Mouse (Mus musculus) intestine, embryonic 14.5 days (tissue): ENCODE data around the gene Zan. TPM values are rescaled to one million over a fixed set of nuclear protein-coding genes. Genes with fewer than 3 reads are reported as not detected.
A peak's percentile ranks its signal among the peaks of the same experiment; 100 is the strongest.

Experiments
- ATAC-seq: fragments of 200-750 bp; cut with Nextera tagmentation; replicated peaks from 2 replicates; pipeline ENCODE4 v1.8.0; 2017; ENCODE audit warnings: low read depth, moderate number of reproducible peaks, moderate TSS enrichment, moderate library complexity; ENCODE audit not compliant: low FRiP score, low TSS enrichment
- DNase-seq: peaks from one replicate; pipeline ENCODE4 v3.0.0-alpha.2; 2018; ENCODE audit warnings: low spot score
- H3K27ac ChIP-seq: fragments of 300-500 bp; sonication (generic); 2 replicates; pipeline ENCODE4 v1.5.1; 2014; ENCODE audit warnings: low read depth, mild to moderate bottlenecking, control low read depth
- H3K27me3 ChIP-seq: fragments of 300-500 bp; sonication (generic); replicated peaks from 2 replicates; pipeline ENCODE4 v1.6.1; 2014; ENCODE audit warnings: low read length, control low read depth; ENCODE audit not compliant: control insufficient read depth, insufficient read depth
- H3K36me3 ChIP-seq: fragments of 300-500 bp; sonication (generic); 2 replicates; pipeline ENCODE4 v1.6.1; 2014; ENCODE audit warnings: low read length, control low read depth; ENCODE audit not compliant: control insufficient read depth, insufficient read depth
- H3K4me1 ChIP-seq: fragments of 300-500 bp; sonication (generic); replicated peaks from 2 replicates; pipeline ENCODE4 v1.6.1; 2014; ENCODE audit warnings: low read length, control low read depth, mixed read lengths; ENCODE audit not compliant: control insufficient read depth, insufficient read depth
- H3K4me2 ChIP-seq: fragments of 300-500 bp; sonication (generic); 2 replicates; pipeline ENCODE4 v1.6.1; 2014; ENCODE audit warnings: low read length
- H3K4me3 ChIP-seq: fragments of 300-500 bp; sonication (generic); 2 replicates; pipeline ENCODE4 v1.5.1; 2014; ENCODE audit warnings: low read depth, low read length, control low read depth, mixed read lengths
- H3K9ac ChIP-seq: fragments of 300-500 bp; sonication (generic); 2 replicates; pipeline ENCODE4 v1.6.1; 2014; ENCODE audit warnings: mild to moderate bottlenecking, low read length
- H3K9me3 ChIP-seq: fragments of 300-500 bp; sonication (generic); 2 replicates; pipeline ENCODE4 v1.6.1; 2016; ENCODE audit warnings: low read length, control low read depth; ENCODE audit not compliant: control insufficient read depth
- WGBS: fragments of 180-500 bp; shearing (Covaris S2); extraction: QIAGEN DNeasy Blood & Tissue Kit; methylation state at CpG from one replicate; pipeline ENCODE4 v1.1.7; 2014; 5-methylcytosine and 5-hydroxymethylcytosine counted together
- polyA plus RNA-seq: library from polyadenylated mRNA; unstranded; fragments of >200 nt; fragmentation: Nextera tagmentation; extraction: Ambion mirVana; gene quantifications from 2 replicates; pipeline ENCODE4 v1.2.1, GENCODE M21; 2014

Zan gene
- polyA plus RNA-seq, 1 experiment from 2014 or later, result 0.93 TPM

GRCm38 (mm10) chr5:137349384-137350204, 127.3 kb downstream of the Zan start, which contains the start of gene Ephb4:
Ephb4 (plus strand) TSS chr5:137350109.
- Histone ChIP-seq H3K4me3 (peak within 1 kb of the TSS; percentile 88), H3K27ac (peak within 1 kb of the TSS; percentile 91), H3K27me3 (no peaks in the 10 kb centered on the region), H3K4me1 (peaks cover 23% of the 10 kb centered on the region), H3K9ac (peak within 1 kb of the TSS; percentile 92), H3K9me3 (no peaks in the 10 kb centered on the region), H3K4me2 (peak within 1 kb of the TSS; percentile 97), H3K36me3 (peaks cover 12% of the 10 kb centered on the region)
- 1% methylated on average over 32 of the region's 32 CpGs for WGBS
- ATAC-seq (peak; percentile 95), DNase-seq (peak; percentile 96)

GRCm38 (mm10) chr5:137348482-137349383, 128.1 kb downstream of the Zan start:
- 2% methylated on average over 33 of the region's 33 CpGs for WGBS
- Histone ChIP-seq H3K27ac (peak overlapping the region; percentile 66), H3K36me3 (peaks cover 3% of the 10 kb centered on the region), H3K9ac (peak overlapping the region; percentile 57), H3K4me3 (peak overlapping the region; percentile 88), H3K27me3 (no peaks in the 10 kb centered on the region), H3K4me2 (peak overlapping the region; percentile 97), H3K9me3 (no peaks in the 10 kb centered on the region), H3K4me1 (peaks cover 22% of the 10 kb centered on the region)
- ATAC-seq (no peak; the same call in 1 of the 2 replicates), DNase-seq (peak; percentile 68)

- WGBS, result 28% methylated on average over 7 of the region's 7 CpGs
- DNase-seq (no peak), ATAC-seq (no peak)
- no peak overlapping the region for H3K4me3 ChIP-seq
- no peak overlapping the region for H3K9ac ChIP-seq
- H3K27me3 ChIP-seq, result no peaks in the 10 kb centered on the region
- peak overlapping the region; percentile 97 for H3K4me2 ChIP-seq
- no peaks in the 10 kb centered on the region for H3K9me3 ChIP-seq
- no peaks in the 10 kb centered on the region for H3K36me3 ChIP-seq
- peaks cover 20% of the 10 kb centered on the region for H3K4me1 ChIP-seq
- H3K27ac ChIP-seq, result no peak overlapping the region
Measured at GRCm38 (mm10) chr5:137347856-137348255, 129.0 kb downstream of the Zan start.

GRCm38 (mm10) chr5:137346983-137347382, 129.9 kb downstream of the Zan start:
- Histone ChIP-seq H3K4me2 (no peak overlapping the region), H3K4me1 (peaks cover 12% of the 10 kb centered on the region), H3K27me3 (no peaks in the 10 kb centered on the region), H3K9ac (no peak overlapping the region), H3K4me3 (no peak overlapping the region), H3K27ac (peak overlapping the region; percentile 70; the same call in 1 of the 2 replicates), H3K9me3 (no peaks in the 10 kb centered on the region), H3K36me3 (no peaks in the 10 kb centered on the region)
- 76% methylated on average over 4 of the region's 4 CpGs for WGBS
- DNase-seq, result no peak
- no peak for ATAC-seq

GRCm38 (mm10) chr5:137346388-137346787, 130.5 kb downstream of the Zan start:
- no peak for ATAC-seq
- no peak overlapping the region for H3K9ac ChIP-seq
- peaks cover 12% of the 10 kb centered on the region for H3K4me1 ChIP-seq
- WGBS, result 44% methylated on average over 1 of the region's 1 CpGs
- H3K27me3 ChIP-seq, result no peaks in the 10 kb centered on the region
- H3K9me3 ChIP-seq, result no peaks in the 10 kb centered on the region
- peak overlapping the region; percentile 6; the same call in 1 of the 2 replicates for H3K4me3 ChIP-seq
- peak overlapping the region; percentile 36 for H3K4me2 ChIP-seq
- peak overlapping the region; percentile 70; the same call in 1 of the 2 replicates for H3K27ac ChIP-seq
- H3K36me3 ChIP-seq, result no peaks in the 10 kb centered on the region
- no peak for DNase-seq

- Histone ChIP-seq H3K36me3 (no peaks in the 10 kb centered on the region), H3K4me3 (peak overlapping the region; percentile 6; the same call in 1 of the 2 replicates), H3K27me3 (no peaks in the 10 kb centered on the region), H3K4me1 (peaks cover 12% of the 10 kb centered on the region), H3K27ac (peak overlapping the region; percentile 70; the same call in 1 of the 2 replicates), H3K9me3 (no peaks in the 10 kb centered on the region), H3K4me2 (peak overlapping the region; percentile 36), H3K9ac (no peak overlapping the region)
- 15% methylated on average over 9 of the region's 9 CpGs for WGBS
- DNase-seq (no peak), ATAC-seq (peak; percentile 42; the same call in 1 of the 2 replicates)
Measured at GRCm38 (mm10) chr5:137345821-137346220, 131.0 kb downstream of the Zan start.

GRCm38 (mm10) chr5:137343869-137344268, 133.0 kb downstream of the Zan start:
- Histone ChIP-seq H3K4me2 (no peak overlapping the region), H3K9me3 (no peaks in the 10 kb centered on the region), H3K36me3 (no peaks in the 10 kb centered on the region), H3K4me3 (no peak overlapping the region), H3K9ac (no peak overlapping the region), H3K27me3 (no peaks in the 10 kb centered on the region), H3K27ac (no peak overlapping the region), H3K4me1 (peaks cover 19% of the 10 kb centered on the region)
- no peak for DNase-seq
- ATAC-seq, result no peak

GRCm38 (mm10) chr5:137343412-137343811, 133.5 kb downstream of the Zan start:
- WGBS, result 94% methylated on average over 5 of the region's 5 CpGs
- Histone ChIP-seq H3K4me1 (peaks cover 19% of the 10 kb centered on the region), H3K9me3 (no peaks in the 10 kb centered on the region), H3K4me2 (no peak overlapping the region), H3K36me3 (no peaks in the 10 kb centered on the region), H3K27me3 (no peaks in the 10 kb centered on the region), H3K27ac (no peak overlapping the region), H3K4me3 (no peak overlapping the region), H3K9ac (no peak overlapping the region)
- no peak for ATAC-seq
- DNase-seq, result no peak
